Mouse (Mus musculus) forelimb bud, embryonic 11.5 days (tissue): ENCODE data around the gene Psme3.
"Not testable (repeated sequence)": the region's sequence is repeated elsewhere in the genome, so short reads cannot be mapped to it uniquely, and the experiment has no call there.

ENCODE experiments used
- DNase-seq: peaks from one replicate; pipeline ENCODE4 v3.0.0-alpha.2; 2012; ENCODE audit warnings: low read depth, low spot score

Psme3 gene

GRCm38 (mm10) chr11:101312150-101312549 is 3.9 kb upstream of the Psme3 start:
- no peak for DNase-seq

- DNase-seq: no peak
These were observed 1.4 kb upstream of the Psme3 start for GRCm38 (mm10) chr11:101314567-101314966.

- no peak for DNase-seq
These were observed 847 bp upstream of the Psme3 start for GRCm38 (mm10) chr11:101315082-101315650.

- DNase-seq: no peak
These were observed 496 bp downstream of the Psme3 start for GRCm38 (mm10) chr11:101316501-101316917.

GRCm38 (mm10) chr11:101323609-101324008 is 7.6 kb downstream of the Psme3 start:
- peak; percentile 62 for DNase-seq

GRCm38 (mm10) chr11:101324763-101325162 is 8.8 kb downstream of the Psme3 start, which contains the start of gene Aoc2:
Gene Aoc2 (plus strand): TSS chr11:101325063.
- no peak for DNase-seq

- not testable (repeated sequence) for DNase-seq
These were observed 9.2 kb downstream of the Psme3 start for GRCm38 (mm10) chr11:101325201-101325600.

- no peak for DNase-seq
These were observed 10.1 kb downstream of the Psme3 start for GRCm38 (mm10) chr11:101326147-101326546.

GRCm38 (mm10) chr11:101327311-101327710 is 11.3 kb downstream of the Psme3 start:
- no peak for DNase-seq

- no peak for DNase-seq
These were observed 13.1 kb downstream of the Psme3 start for GRCm38 (mm10) chr11:101328941-101329635.

- no peak for DNase-seq
These were observed 14.4 kb downstream of the Psme3 start, which contains the start of gene Aoc3 for GRCm38 (mm10) chr11:101330371-101330924. Gene Aoc3 (plus strand): TSS chr11:101330605.

- DNase-seq: not testable (repeated sequence)
These were observed 14.9 kb downstream of the Psme3 start for GRCm38 (mm10) chr11:101330961-101331360.

GRCm38 (mm10) chr11:101332537-101332936 is 16.5 kb downstream of the Psme3 start:
- DNase-seq: no peak

GRCm38 (mm10) chr11:101334023-101334422 is 18.0 kb downstream of the Psme3 start:
- no peak for DNase-seq

- DNase-seq: peak; percentile 54
These were observed 18.5 kb downstream of the Psme3 start for GRCm38 (mm10) chr11:101334516-101334915.

GRCm38 (mm10) chr11:101335685-101336084 is 19.7 kb downstream of the Psme3 start:
- DNase-seq: no peak

GRCm38 (mm10) chr11:101338123-101338760 is 22.2 kb downstream of the Psme3 start:
- peak; percentile 69 for DNase-seq

- no peak for DNase-seq
These were observed 31.2 kb downstream of the Psme3 start for GRCm38 (mm10) chr11:101347083-101347775.

- no peak for DNase-seq
These were observed 32.8 kb downstream of the Psme3 start for GRCm38 (mm10) chr11:101348774-101349173.

- peak; percentile 14 for DNase-seq
These were observed 33.2 kb downstream of the Psme3 start for GRCm38 (mm10) chr11:101349216-101349615.

- DNase-seq: no peak
These were observed 35.2 kb downstream of the Psme3 start for GRCm38 (mm10) chr11:101351100-101351720.
